Mouse (Mus musculus): Measurements from ENCODE around the gene Mrpl48. TPM values are rescaled to one million over a fixed set of nuclear protein-coding genes. Genes with fewer than 3 reads are reported as not detected.

Mrpl48 gene
- total and polyA plus RNA-seq, 3 experiments: 39.5 to 67.3 TPM; not detected in 1

DNA sequence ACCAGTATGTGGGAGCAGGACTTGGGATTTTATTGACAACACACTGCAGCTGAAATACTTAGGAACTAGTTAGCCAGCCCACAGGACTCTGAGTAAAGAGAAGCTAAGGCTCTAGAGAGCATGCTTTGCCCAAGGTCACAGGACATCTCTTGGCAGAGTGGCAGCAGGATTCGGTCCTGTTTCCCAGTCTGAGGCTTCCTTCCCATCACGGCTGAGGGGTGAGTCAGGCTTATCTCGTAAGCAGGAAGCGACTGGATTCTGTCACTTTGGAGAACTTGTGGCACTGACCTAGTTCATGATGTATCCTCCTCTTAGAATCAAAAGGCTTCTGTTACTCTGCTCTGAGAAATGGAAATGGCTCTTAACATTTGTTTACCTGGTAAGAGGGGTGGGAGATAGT, 60.5 kb downstream of the Mrpl48 start:
- Histone ChIP-seq H3K9ac (ENCODE audit: control insufficient read depth, low read depth, low read length, poor library complexity, severe bottlenecking) (no peak overlapping the region), H3K27me3 (ENCODE audit: control insufficient read depth in 1 of 2, insufficient read depth in 2 of 2, low read length in 2 of 2) (no peaks in the 10 kb centered on the region), H3K9me3 (replicated peaks; ENCODE audit: insufficient read depth, low read length) (no peaks in the 10 kb centered on the region), H3K4me1 (ENCODE audit: control insufficient read depth in 1 of 2, insufficient read depth in 2 of 2, low read length in 2 of 2) (no peaks in the 10 kb centered on the region), H3K79me2 (ENCODE audit: control insufficient read depth, insufficient read depth, low read length, poor library complexity) (no peaks in the 10 kb centered on the region), H3K4me3 (ENCODE audit: control insufficient read depth in 1 of 2, insufficient read depth in 1 of 2, low read depth in 2 of 2, low read length in 2 of 2) (no peak overlapping the region), H3K27ac (ENCODE audit: control insufficient read depth, low read depth, low read length) (no peak overlapping the region), H3K36me3 (ENCODE audit: control insufficient read depth in 1 of 2, insufficient read depth in 2 of 2, low read length in 2 of 2) (no peaks in the 10 kb centered on the region; a peak in 1 of 4 replicates)
- no peak for DNase-seq (ENCODE audit: low read depth, low spot score)
- no peak for TF ChIP-seq KAT2A (conservative IDR thresholded peaks at IDR 0.05; ENCODE audit: low read depth, low read length)
- no peak for TF ChIP-seq SMC3 (IDR thresholded peaks at IDR 0.05; ENCODE audit: low read depth, low read length)
- no peak for TF ChIP-seq UBTF (IDR thresholded peaks at IDR 0.05; ENCODE audit: borderline replicate concordance, insufficient read depth, low read depth, low read length)
- no peak for TF ChIP-seq GABPA (IDR thresholded peaks at IDR 0.05; ENCODE audit: low read depth, low read length)
- TF ChIP-seq ETS1 (IDR thresholded peaks at IDR 0.05; ENCODE audit: low read depth, low read length): no peak
- no peak for TF ChIP-seq CTCF (IDR thresholded peaks at IDR 0.05 in 2 of 3, conservative IDR thresholded peaks at IDR 0.05 in 1 of 3; ENCODE audit: control insufficient read depth in 1 of 3, insufficient read depth in 1 of 3, low read depth in 2 of 3, low read length in 3 of 3, poor library complexity in 1 of 3, severe bottlenecking in 1 of 3)
- TF ChIP-seq BHLHE40 (IDR thresholded peaks at IDR 0.05; ENCODE audit: borderline replicate concordance, low read depth, low read length): no peak

DNA sequence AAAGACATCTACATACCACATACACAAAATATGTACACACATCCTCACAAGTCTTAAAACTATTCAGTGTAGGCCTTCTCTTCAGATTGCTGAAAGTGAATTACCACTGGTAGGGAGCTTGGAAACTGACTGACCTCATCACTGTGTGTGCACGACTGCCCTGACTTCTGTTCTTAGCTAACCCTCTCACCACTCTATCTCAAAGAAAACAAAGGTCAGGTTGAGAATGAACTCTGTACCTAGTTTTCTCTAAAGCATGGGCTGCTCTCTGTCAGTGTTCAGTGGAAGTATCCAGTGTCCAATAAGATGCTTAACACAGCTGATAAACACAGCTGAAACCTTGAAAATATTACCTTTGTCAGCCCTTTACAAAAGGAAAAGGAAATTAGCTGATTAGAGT, 63.7 kb downstream of the Mrpl48 start:
- H3K4me1 ChIP-seq (ENCODE audit: control insufficient read depth in 1 of 2, insufficient read depth in 2 of 2, low read length in 2 of 2): no peaks in the 10 kb centered on the region
- H3K27me3 ChIP-seq (ENCODE audit: control insufficient read depth in 1 of 2, insufficient read depth in 2 of 2, low read length in 2 of 2): no peaks in the 10 kb centered on the region
- no peaks in the 10 kb centered on the region; a peak in 1 of 4 replicates for H3K36me3 ChIP-seq (ENCODE audit: control insufficient read depth in 1 of 2, insufficient read depth in 2 of 2, low read length in 2 of 2)
- TF ChIP-seq TBP (IDR thresholded peaks at IDR 0.05; ENCODE audit: low read depth, low read length) (no peak), USF1 (IDR thresholded peaks at IDR 0.05; ENCODE audit: low read depth, low read length) (no peak), MAZ (IDR thresholded peaks at IDR 0.05; ENCODE audit: low read depth, low read length) (no peak), HCFC1 (IDR thresholded peaks at IDR 0.05; ENCODE audit: low read depth, low read length) (no peak), ZC3H11A (IDR thresholded peaks at IDR 0.05; ENCODE audit: low read depth, low read length) (no peak), JUND (IDR thresholded peaks at IDR 0.05; ENCODE audit: low read depth, low read length) (no peak), GABPA (IDR thresholded peaks at IDR 0.05; ENCODE audit: low read depth, low read length) (no peak), SIN3A (IDR thresholded peaks at IDR 0.05; ENCODE audit: low read length) (no peak), USF2 (IDR thresholded peaks at IDR 0.05; ENCODE audit: borderline replicate concordance in 1 of 2, insufficient read depth in 1 of 2, low read depth in 1 of 2, low read length in 2 of 2) (no peak), POLR2AphosphoS5 (IDR thresholded peaks at IDR 0.05; ENCODE audit: borderline replicate concordance, low read depth, low read length) (no peak), ZMIZ1 (IDR thresholded peaks at IDR 0.05; ENCODE audit: low read depth, low read length) (no peak), ELF1 (IDR thresholded peaks at IDR 0.05; ENCODE audit: low read depth, low read length) (no peak), CTCF (IDR thresholded peaks at IDR 0.05 in 2 of 3, conservative IDR thresholded peaks at IDR 0.05 in 1 of 3; ENCODE audit: control insufficient read depth in 1 of 3, insufficient read depth in 1 of 3, low read depth in 2 of 3, low read length in 3 of 3, poor library complexity in 1 of 3, severe bottlenecking in 1 of 3) (no peak), NRF1 (IDR thresholded peaks at IDR 0.05; ENCODE audit: insufficient read depth, low read depth, low read length, poor library complexity, severe bottlenecking) (no peak), CHD2 (IDR thresholded peaks at IDR 0.05; ENCODE audit: low read length) (no peak)
- H3K9me3 ChIP-seq (replicated peaks; ENCODE audit: insufficient read depth, low read length): no peaks in the 10 kb centered on the region
- no peak overlapping the region for H3K4me3 ChIP-seq (ENCODE audit: control insufficient read depth in 1 of 2, insufficient read depth in 1 of 2, low read depth in 2 of 2, low read length in 2 of 2)
- H3K27ac ChIP-seq (ENCODE audit: control insufficient read depth, low read depth, low read length): no peak overlapping the region
- H3K9ac ChIP-seq (ENCODE audit: control insufficient read depth, low read depth, low read length, poor library complexity, severe bottlenecking): no peak overlapping the region
- DNase-seq (ENCODE audit: low read depth, low spot score): no peak
- H3K79me2 ChIP-seq (ENCODE audit: control insufficient read depth, insufficient read depth, low read length, poor library complexity): no peaks in the 10 kb centered on the region
